Mouse (Mus musculus) lung, postnatal 0 days (tissue): ENCODE results near the gene Focad.

ENCODE experiments used
- CTCF ChIP-seq: IDR thresholded peaks from 2 replicates; pipeline ENCODE4 v1.5.1; 2016; ENCODE audit warnings: antibody characterized with exemption, mild to moderate bottlenecking
- EP300 ChIP-seq: IDR thresholded peaks from 2 replicates; pipeline ENCODE4 v1.6.1; 2016; ENCODE audit warnings: antibody characterized with exemption, mild to moderate bottlenecking, control low read depth

- TF ChIP-seq EP300 (no peak), CTCF (no peak)
These were observed 317.9 kb downstream of the Focad start for GRCm38 (mm10) chr4:88412331-88412730.
